Mouse (Mus musculus) kidney, embryonic 15.5 days (tissue): Measurements from ENCODE around the gene Msh4. TPM values are rescaled to one million over a fixed set of nuclear protein-coding genes. Genes with fewer than 3 reads are reported as not detected.
A peak's percentile ranks its signal among the peaks of the same experiment; 100 is the strongest.

Experiments used
- ATAC-seq: fragments of 200-750 bp; cut with Nextera tagmentation; replicated peaks from 2 replicates; pipeline ENCODE4 v1.8.0; 2017; ENCODE audit warnings: moderate TSS enrichment; ENCODE audit not compliant: low FRiP score
- H3K27ac ChIP-seq: fragments of 300-500 bp; sonication (generic); 2 replicates; pipeline ENCODE4 v1.5.1; 2015; ENCODE audit warnings: mild to moderate bottlenecking, inconsistent platforms
- H3K27me3 ChIP-seq: fragments of 300-500 bp; sonication (generic); 2 replicates; pipeline ENCODE4 v1.6.1; 2015; ENCODE audit warnings: inconsistent platforms
- H3K36me3 ChIP-seq: fragments of 300-500 bp; sonication (generic); 2 replicates; pipeline ENCODE4 v1.6.1; 2015; ENCODE audit warnings: inconsistent platforms
- H3K4me1 ChIP-seq: fragments of 300-500 bp; sonication (generic); 2 replicates; pipeline ENCODE4 v1.6.1; 2015; ENCODE audit warnings: inconsistent platforms
- H3K4me2 ChIP-seq: fragments of 300-500 bp; sonication (generic); 2 replicates; pipeline ENCODE4 v1.6.1; 2015; ENCODE audit warnings: moderate library complexity, mild to moderate bottlenecking, inconsistent platforms
- H3K4me3 ChIP-seq: fragments of 300-500 bp; sonication (generic); replicated peaks from 2 replicates; pipeline ENCODE4 v1.5.1; 2015; ENCODE audit warnings: mild to moderate bottlenecking, inconsistent platforms
- H3K9ac ChIP-seq: fragments of 300-500 bp; sonication (generic); 2 replicates; pipeline ENCODE4 v1.6.1; 2015; ENCODE audit warnings: mild to moderate bottlenecking, inconsistent platforms
- H3K9me3 ChIP-seq: fragments of 300-500 bp; sonication (generic); replicated peaks from 2 replicates; pipeline ENCODE4 v1.6.1; 2016; ENCODE audit warnings: inconsistent platforms
- WGBS: fragments of 180-500 bp; shearing (Covaris S2); methylation state at CpG from one replicate; pipeline ENCODE4 v1.1.7; 2015; ENCODE audit warnings: mixed read lengths; 5-methylcytosine and 5-hydroxymethylcytosine counted together
- polyA plus RNA-seq: library from polyadenylated mRNA; unstranded; fragments of >200 nt; fragmentation: Nextera tagmentation; extraction: Ambion mirVana; gene quantifications from 2 replicates; pipeline ENCODE4 v1.2.1, GENCODE M21; 2015

Msh4 gene
- polyA plus RNA-seq, 1 experiment from 2014 or later: 0.06 TPM

DNA sequence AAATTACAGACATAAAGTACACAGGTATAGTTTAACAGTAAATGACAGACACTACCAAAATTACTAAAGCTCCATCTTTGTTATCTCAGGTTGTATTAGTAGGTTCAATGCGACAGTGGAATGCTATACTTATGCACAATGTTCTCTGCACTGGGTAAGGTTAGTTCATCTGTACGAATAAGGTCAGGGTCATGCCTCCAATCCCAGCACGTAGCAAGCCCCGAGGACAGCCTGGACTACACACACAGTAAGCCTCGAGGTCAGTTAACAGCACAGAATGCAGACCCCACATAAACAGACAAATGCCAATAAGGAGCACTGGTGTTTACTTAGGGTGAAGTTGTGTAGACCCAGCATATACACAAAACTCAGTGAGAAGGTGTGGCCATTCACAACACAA is 3.0 kb upstream of the Msh4 start:
- peak overlapping the region; percentile 5; the same call in 1 of the 2 replicates for H3K4me2 ChIP-seq
- H3K27ac ChIP-seq: no peak overlapping the region
- H3K9me3 ChIP-seq: no peaks in the 10 kb centered on the region
- no peak for ATAC-seq
- no peak overlapping the region for H3K4me3 ChIP-seq
- peaks cover 43% of the 10 kb centered on the region for H3K4me1 ChIP-seq
- H3K27me3 ChIP-seq: no peaks in the 10 kb centered on the region
- WGBS: 80% methylated on average over 5 of the region's 5 CpGs
- H3K36me3 ChIP-seq: peaks cover 76% of the 10 kb centered on the region
- H3K9ac ChIP-seq: no peak overlapping the region

DNA sequence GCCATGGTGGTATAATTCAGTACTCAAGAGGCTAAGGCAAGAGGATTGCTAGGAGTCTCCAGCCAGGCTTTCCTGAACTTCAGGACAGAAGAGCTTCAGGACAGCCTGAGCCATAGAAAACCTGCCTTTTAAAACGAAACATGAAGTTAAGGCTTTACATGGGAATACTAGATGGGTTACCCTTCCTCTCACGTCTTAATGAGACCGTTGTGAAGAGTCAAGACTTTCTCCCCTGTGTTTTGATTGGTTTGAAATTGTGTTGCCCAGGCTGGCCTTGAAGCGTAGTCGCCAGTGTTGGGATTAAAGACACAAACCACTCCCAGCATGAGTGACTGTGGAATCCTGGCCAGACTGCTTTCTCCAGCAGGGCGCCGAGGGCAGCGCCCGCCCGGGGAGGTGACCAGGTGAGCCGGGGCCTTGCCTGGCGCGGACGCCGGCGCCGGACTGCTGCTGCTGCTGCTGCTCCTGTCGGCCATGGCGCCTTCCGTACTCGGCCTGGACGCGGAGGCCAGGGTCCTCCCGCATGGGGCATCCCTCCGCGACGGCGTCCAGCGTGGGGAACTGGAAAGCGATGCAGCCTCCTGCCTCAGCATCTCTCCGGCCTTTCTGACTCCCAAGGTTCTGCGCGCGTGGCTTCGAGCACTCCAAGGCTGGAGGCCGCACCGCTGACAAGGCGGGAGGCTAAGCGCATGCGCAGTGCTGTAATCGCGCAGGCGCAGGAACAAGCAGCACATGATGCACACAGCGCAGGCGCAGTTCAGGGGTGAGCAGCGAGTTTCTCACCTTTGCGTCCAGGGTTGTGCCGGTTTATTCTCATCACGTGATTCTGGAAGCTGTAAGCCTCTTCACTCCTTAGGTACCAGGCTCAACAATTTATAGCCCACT is 445 bp downstream of the Msh4 start:
- no peak overlapping the region for H3K4me2 ChIP-seq
- 89% methylated on average over 49 of the region's 49 CpGs for WGBS
- no peak overlapping the region for H3K4me3 ChIP-seq
- peaks cover 25% of the 10 kb centered on the region for H3K4me1 ChIP-seq
- peak; percentile 36 for ATAC-seq
- H3K36me3 ChIP-seq: peaks cover 73% of the 10 kb centered on the region
- no peaks in the 10 kb centered on the region for H3K27me3 ChIP-seq
- H3K9ac ChIP-seq: no peak overlapping the region
- no peaks in the 10 kb centered on the region for H3K9me3 ChIP-seq
- H3K27ac ChIP-seq: no peak overlapping the region

DNA sequence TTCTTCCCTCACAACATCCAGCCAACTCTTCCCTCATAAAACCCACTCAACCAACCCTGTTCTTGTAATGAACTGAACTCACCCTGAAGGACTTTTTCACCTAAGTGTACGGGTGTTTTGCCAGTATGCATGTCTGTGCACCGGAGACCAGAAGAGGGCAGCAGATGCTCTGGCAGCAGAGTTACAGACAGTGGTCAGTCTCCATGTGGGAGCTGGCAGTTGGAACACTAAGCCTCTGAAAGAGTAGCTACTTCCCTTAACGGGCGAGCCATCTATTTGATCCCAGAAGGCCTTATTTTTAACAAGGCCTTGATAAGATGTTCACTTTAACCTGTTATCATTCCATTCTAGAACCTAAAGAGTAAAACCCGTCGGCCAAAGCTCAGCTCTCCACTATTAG is 1.4 kb downstream of the Msh4 start:
- no peak overlapping the region for H3K4me3 ChIP-seq
- peaks cover 16% of the 10 kb centered on the region for H3K4me1 ChIP-seq
- peak; percentile 66; the same call in 1 of the 2 replicates for ATAC-seq
- no peaks in the 10 kb centered on the region for H3K9me3 ChIP-seq
- H3K9ac ChIP-seq: no peak overlapping the region
- no peaks in the 10 kb centered on the region for H3K27me3 ChIP-seq
- H3K27ac ChIP-seq: no peak overlapping the region
- WGBS: 64% methylated on average over 6 of the region's 6 CpGs
- peaks cover 64% of the 10 kb centered on the region for H3K36me3 ChIP-seq
- no peak overlapping the region for H3K4me2 ChIP-seq

DNA sequence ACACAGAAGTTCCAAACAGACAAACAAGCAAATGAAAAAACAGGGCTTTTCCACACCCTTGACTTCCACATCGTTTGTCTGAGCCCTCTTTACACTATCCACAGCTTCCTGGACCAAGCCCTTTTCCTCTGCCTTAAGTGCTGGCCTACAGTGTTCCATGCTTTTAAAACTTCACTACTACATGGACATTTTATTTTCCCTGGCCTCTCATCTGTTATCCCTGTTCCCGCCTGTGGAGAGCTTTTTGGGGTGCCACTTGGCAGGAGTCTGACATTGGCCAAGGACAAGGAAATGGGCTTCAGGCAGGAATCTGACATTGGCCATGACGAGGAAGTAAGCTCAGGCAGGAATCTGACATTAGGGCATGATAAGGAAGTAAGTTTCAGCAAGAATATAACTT is 3.3 kb downstream of the Msh4 start:
- H3K4me1 ChIP-seq: no peaks in the 10 kb centered on the region
- peaks cover 44% of the 10 kb centered on the region for H3K36me3 ChIP-seq
- H3K27me3 ChIP-seq: no peaks in the 10 kb centered on the region
- ATAC-seq: no peak
- H3K4me3 ChIP-seq: no peak overlapping the region
- 0 out of 2 replicates have a peak overlapping the region, but pooled peaks have one; percentile 22 for H3K27ac ChIP-seq
- 61% methylated on average over 3 of the region's 3 CpGs for WGBS
- H3K9ac ChIP-seq: no peak overlapping the region
- H3K9me3 ChIP-seq: no peaks in the 10 kb centered on the region
- no peak overlapping the region for H3K4me2 ChIP-seq

DNA sequence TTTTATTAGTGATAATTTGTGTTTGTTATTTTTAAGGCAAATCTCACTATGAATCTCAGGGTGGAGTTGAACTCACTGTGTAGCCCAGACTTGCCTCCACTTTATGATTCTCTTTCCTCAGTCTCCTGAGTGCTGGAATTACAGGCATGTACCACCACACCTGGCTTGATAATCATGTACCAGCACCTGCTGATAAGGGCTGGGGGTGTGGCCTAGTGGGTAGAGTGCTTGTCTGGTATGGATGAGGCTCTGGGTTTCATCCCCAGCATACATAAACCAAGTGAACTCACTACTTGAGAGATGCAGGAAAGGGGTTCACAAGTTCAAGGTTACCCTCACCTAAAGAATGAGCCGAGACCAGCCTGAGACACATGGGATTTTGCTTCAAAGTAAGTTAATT is 4.0 kb downstream of the Msh4 start:
- Histone ChIP-seq H3K9me3 (no peaks in the 10 kb centered on the region), H3K4me2 (no peak overlapping the region), H3K27me3 (no peaks in the 10 kb centered on the region), H3K9ac (no peak overlapping the region), H3K27ac (no peak overlapping the region), H3K4me3 (no peak overlapping the region), H3K4me1 (no peaks in the 10 kb centered on the region), H3K36me3 (peaks cover 37% of the 10 kb centered on the region)
- ATAC-seq: no peak
- 71% methylated on average over 1 of the region's 1 CpGs for WGBS

DNA sequence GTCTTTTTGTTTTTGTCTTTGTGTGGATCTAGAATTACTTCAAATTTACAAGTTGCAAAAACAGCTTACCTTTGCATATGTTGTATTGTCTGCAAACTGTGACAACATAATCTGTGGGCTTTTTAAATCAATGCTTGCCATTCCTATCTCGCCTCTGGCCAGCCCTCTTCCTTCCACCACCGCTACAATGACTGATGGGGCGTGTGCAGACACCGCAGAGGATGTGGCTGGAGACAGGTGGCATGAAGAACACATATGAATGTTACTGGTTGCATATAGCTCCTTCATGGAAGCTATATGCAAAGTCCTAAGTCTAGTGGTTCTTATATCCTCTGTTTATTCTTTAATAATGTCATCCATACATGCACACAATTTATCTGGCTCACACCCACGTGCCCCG is 8.7 kb downstream of the Msh4 start:
- no peaks in the 10 kb centered on the region for H3K27me3 ChIP-seq
- H3K4me3 ChIP-seq: no peak overlapping the region
- no peaks in the 10 kb centered on the region for H3K4me1 ChIP-seq
- H3K36me3 ChIP-seq: no peaks in the 10 kb centered on the region
- H3K9me3 ChIP-seq: no peaks in the 10 kb centered on the region
- no peak overlapping the region for H3K27ac ChIP-seq
- WGBS: 60% methylated on average over 6 of the region's 6 CpGs
- no peak overlapping the region for H3K4me2 ChIP-seq
- ATAC-seq: no peak
- no peak overlapping the region for H3K9ac ChIP-seq

DNA sequence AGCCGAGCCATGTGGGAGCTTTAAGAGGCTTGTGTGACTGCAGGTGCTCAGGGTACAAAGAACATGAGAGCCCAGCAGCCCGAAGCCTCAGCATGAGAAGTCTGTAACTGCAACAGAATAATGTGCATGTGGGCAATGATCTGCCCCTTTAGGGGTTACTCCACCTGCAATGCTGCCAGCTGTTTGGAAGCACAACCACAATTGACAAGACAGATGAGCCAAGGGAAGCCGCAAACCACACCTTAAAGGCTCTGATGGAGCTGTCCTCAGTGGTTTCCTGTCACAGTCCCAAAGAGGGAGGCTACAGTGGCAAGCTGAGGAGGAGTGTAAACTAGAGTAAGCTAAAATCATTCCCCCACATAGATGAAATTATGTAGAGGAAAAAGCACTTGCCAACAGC is 10.5 kb downstream of the Msh4 start:
- Histone ChIP-seq H3K4me1 (no peaks in the 10 kb centered on the region), H3K27ac (no peak overlapping the region), H3K9me3 (no peaks in the 10 kb centered on the region), H3K36me3 (no peaks in the 10 kb centered on the region), H3K4me3 (no peak overlapping the region), H3K4me2 (no peak overlapping the region), H3K9ac (no peak overlapping the region), H3K27me3 (no peaks in the 10 kb centered on the region)
- WGBS: 80% methylated on average over 3 of the region's 3 CpGs
- ATAC-seq: no peak

DNA sequence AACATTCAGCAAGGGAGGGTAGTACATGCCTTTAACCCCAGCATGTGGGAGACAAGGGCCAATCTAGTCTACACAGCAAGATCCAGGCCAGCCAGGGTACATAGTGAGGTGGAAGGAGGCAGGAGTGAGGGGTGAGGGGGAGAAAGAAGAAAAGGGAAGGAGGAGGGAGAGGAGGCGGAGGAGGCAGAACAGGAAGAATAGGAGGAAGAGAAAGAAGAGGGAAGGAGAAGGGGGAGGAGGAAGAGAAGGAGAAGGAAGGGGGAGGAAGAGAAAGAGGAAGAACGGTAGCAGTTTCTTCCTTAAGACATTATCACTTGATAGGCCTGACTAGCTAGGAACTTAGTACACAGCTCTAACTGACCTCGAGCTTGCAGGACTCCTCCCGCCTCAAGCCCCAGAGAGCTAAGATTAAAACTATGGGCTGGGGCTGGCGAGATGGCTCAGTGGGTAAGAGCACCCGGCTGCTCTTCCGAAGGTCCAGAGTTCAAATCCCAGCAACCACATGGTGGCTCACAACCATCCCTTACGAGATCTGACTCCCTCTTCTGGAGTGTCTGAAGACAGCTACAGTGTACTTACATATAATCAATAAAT is 16.7 kb downstream of the Msh4 start:
- H3K4me3 ChIP-seq: no peak overlapping the region
- no peak overlapping the region for H3K27ac ChIP-seq
- 0 out of 2 replicates have a peak, but pooled peaks cover 4% of the 10 kb centered on the region for H3K4me1 ChIP-seq
- no peaks in the 10 kb centered on the region for H3K9me3 ChIP-seq
- WGBS: 76% methylated on average over 8 of the region's 8 CpGs
- H3K9ac ChIP-seq: no peak overlapping the region
- no peaks in the 10 kb centered on the region for H3K27me3 ChIP-seq
- no peak overlapping the region for H3K4me2 ChIP-seq
- no peak for ATAC-seq
- no peaks in the 10 kb centered on the region for H3K36me3 ChIP-seq

DNA sequence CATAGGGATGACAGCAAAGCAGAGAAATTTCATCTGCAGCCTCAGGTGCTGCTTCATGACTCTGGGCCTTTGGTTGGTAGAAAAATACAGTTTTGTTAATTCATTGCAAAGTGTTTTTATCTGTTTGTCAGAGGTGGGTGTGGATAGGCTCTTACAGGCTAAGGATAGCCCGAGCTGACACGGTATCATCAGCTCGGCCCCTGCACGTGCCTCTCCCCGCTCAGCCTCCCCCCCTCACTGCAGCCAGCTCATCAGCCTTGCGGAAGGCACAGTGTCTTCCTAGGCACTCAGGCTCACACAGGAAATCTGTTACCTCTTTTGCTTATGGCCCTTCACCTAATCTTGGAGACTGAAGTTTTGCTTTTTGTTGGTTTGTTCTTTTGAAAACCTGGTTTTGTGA is 17.8 kb downstream of the Msh4 start:
- ATAC-seq: no peak
- WGBS: 72% methylated on average over 6 of the region's 6 CpGs
- no peak overlapping the region for H3K9ac ChIP-seq
- no peaks in the 10 kb centered on the region for H3K27me3 ChIP-seq
- no peaks in the 10 kb centered on the region for H3K9me3 ChIP-seq
- no peak overlapping the region for H3K4me3 ChIP-seq
- H3K4me2 ChIP-seq: no peak overlapping the region
- no peak overlapping the region for H3K27ac ChIP-seq
- H3K36me3 ChIP-seq: no peaks in the 10 kb centered on the region
- 0 out of 2 replicates have a peak, but pooled peaks cover 4% of the 10 kb centered on the region for H3K4me1 ChIP-seq

DNA sequence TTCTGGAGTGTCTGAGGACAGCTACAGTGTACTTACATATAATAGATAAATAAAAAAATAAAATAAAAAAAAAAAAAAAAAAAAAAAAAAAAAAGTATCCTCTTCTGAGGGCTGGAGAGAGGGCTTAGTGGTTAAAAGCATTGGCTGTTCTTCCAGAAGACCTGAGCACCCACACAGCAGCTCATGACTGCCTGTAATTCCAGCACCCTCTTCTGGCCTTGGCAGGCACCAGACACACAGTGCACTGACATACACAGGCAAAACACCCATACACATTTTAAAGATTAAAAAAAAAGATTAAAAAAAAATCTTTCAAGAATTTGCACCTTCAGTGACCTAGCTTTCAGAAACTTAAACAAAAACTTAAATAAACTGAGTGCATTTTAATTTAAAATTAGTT is 19.6 kb downstream of the Msh4 start:
- no peak overlapping the region for H3K4me3 ChIP-seq
- H3K27me3 ChIP-seq: no peaks in the 10 kb centered on the region
- no peaks in the 10 kb centered on the region for H3K36me3 ChIP-seq
- H3K4me2 ChIP-seq: no peak overlapping the region
- H3K4me1 ChIP-seq: 0 out of 2 replicates have a peak, but pooled peaks cover 4% of the 10 kb centered on the region
- ATAC-seq: no peak
- H3K9ac ChIP-seq: no peak overlapping the region
- H3K27ac ChIP-seq: no peak overlapping the region
- H3K9me3 ChIP-seq: no peaks in the 10 kb centered on the region

DNA sequence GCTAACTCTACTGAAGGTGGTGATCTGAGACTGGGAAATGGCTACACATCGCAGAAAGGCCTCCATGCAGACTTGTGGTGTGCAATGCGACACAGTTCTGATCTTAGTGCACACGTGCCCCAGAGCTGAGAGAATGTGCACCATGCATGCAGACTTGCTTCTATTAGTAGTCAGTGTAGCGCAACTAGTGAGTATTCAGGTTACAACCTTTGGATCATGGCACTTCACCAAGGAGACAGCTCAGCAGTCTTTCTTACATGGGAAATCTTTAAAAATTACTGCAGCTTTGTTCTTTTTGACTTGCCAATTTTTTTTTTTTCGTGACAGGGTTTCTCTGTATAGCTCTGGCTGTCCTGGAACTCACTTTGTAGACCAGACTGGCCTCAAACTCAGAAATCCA is 34.5 kb downstream of the Msh4 start:
- Histone ChIP-seq H3K4me1 (no peaks in the 10 kb centered on the region), H3K36me3 (no peaks in the 10 kb centered on the region), H3K27me3 (no peaks in the 10 kb centered on the region), H3K27ac (no peak overlapping the region), H3K4me2 (no peak overlapping the region), H3K9me3 (no peaks in the 10 kb centered on the region), H3K4me3 (no peak overlapping the region), H3K9ac (no peak overlapping the region)
- 0 out of 2 replicates have a peak, but pooled peaks have one; percentile 36 for ATAC-seq
- WGBS: 80% methylated on average over 5 of the region's 5 CpGs
